Mouse (Mus musculus) inflammation-experienced regulatory T-cells, adult 6 months (primary cell): Measurements from ENCODE around the gene Rad50. TPM values are rescaled to one million over a fixed set of nuclear protein-coding genes. Genes with fewer than 3 reads are reported as not detected.

ENCODE experiments used
- ATAC-seq: one replicate; pipeline ENCODE4 v1.8.0; 2017
- polyA plus RNA-seq, 3 experiments: library from polyadenylated mRNA; unstranded; fragments of 100-300 nt; shearing (Covaris generic); gene quantifications; one replicate each; pipeline ENCODE4 v1.2.1; 2017

Gene Rad50
- polyA plus RNA-seq, 3 experiments from 2014 or later = 47.3 to 53.7 (median 48.6) TPM

DNA sequence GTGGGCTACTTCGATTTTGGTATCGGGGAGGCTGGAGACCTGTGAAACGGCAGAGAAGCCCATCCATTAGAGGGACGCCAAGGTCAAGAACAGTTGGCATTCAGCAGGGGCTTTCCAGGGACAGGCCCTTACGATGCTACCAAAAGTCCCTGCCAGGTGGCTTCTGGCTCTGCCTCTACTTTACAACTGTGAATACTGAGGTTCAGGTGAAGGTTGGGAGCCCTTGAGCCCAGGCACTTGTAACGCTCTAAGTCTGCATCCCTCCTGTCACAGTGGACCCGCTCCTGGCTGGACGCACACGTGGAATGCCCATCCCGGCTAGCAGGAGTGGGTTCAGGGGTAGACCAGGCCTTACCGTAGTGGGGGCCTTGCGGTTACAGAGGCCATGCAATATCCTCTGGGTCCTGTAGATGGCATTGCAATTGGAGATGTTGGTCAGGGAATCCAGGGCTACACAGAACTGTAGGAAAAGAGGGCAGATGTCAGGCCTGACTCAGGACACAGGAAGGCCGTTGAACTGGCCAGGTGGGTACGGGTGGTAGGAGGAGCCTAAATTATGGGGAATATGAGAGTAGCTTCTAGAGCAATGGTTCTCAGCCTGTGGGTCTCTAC lies 74.9 kb downstream of the Rad50 start:
- ATAC-seq = no peak

DNA sequence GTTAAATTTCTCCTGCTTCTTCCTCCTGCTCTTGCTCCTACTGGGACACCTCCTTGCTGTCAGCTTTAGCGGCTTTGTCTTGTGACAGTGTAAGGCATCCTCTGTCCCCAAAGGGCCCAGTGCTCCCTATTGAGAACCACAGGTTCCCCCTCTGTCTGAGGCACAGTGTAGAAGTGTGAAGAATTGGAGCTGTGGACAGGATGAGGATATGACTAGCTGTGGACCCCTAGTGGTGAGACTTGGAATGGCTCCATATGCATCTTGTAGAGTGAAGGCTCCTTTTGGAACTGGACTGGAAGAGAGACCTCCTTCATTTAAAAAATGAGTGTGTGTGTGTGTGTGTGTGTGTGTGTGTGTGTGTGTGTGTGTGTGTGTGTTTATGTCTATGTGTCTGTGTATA lies 79.3 kb downstream of the Rad50 start:
- peak; percentile 74 for ATAC-seq

DNA sequence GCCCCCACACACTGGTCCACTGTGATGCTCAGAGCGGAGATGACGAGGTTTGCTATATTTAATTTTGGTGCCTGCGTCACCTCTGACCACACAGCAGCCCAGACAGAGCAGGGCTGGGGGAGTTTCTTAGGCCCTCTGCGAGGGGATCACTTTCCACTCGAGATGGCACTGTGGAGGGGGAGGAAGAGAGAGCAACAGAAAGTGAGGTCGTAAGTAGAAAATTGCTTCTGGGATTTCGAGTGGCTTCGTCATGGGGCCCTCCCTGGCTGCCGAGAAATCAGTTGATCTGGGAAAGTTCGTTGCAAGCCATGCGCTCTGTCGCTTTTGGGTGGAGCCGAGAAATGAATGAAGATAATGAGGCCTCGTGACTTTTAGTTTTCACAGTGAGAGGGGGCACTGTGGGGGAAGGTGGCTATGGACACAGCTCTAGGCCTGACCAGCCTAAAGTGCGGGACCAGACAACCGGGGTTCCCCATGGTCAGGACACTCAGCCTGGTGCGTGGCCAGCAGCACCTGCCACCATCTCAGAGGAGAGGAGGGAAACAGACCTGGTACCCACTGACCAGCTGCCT lies 80.2 kb downstream of the Rad50 start:
- ATAC-seq = no peak

DNA sequence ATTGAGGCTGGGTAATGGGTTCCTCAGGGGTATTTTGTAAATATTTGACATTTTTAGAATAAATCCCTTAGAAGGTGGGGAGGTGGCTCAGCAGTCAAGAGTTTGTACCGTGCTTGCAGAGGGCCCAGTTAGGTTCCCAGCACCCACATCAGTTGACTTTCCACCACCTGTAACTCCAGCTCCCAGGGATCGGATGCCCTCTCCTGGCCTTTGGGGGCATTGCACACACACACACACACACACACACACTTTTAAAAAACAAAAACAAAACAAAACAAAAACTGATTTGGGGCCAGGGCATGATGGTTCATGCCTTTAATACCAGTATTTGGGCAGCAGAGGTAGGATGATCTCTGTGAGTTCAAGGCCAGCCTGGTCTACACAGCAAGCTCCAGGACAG lies 83.0 kb downstream of the Rad50 start:
- ATAC-seq = no peak

DNA sequence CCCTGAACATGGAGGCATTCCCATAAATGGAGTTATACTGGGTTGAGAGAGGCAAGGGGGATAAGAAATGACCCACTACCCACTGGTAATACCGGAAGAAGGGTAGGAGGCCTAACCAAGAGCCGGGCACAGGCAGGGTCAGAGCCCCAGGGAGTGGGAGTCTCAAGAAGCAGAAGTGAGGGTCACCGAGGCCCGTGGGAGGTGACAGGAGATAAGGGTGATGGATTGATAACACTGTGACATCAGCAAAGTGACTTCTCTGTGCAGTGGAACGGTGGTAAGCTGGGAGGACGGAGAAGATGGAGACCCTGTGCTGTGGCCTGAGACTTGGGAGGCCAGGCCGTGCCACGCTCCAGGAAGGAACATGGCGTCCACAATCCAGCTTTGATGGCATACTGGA lies 83.5 kb downstream of the Rad50 start:
- ATAC-seq = no peak

DNA sequence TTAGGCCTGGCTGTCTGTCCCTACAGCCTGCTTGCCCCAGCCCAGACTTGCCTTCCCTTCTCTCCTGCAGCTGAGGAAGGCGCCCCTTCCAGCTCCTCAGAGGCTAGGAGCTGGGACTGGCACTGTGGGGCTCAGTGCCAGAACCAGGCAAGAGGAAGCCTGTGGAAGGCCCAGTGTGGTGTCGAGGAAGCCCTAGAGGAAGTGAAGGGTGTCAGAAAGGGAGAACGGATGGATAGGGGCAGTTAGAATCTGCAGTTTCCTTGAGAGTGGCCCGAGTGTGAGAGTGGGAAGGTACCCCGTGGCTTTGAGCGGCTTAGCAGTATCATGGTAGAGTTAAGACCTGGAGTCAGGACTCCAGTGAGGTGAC lies 84.7 kb downstream of the Rad50 start:
- ATAC-seq = no peak

DNA sequence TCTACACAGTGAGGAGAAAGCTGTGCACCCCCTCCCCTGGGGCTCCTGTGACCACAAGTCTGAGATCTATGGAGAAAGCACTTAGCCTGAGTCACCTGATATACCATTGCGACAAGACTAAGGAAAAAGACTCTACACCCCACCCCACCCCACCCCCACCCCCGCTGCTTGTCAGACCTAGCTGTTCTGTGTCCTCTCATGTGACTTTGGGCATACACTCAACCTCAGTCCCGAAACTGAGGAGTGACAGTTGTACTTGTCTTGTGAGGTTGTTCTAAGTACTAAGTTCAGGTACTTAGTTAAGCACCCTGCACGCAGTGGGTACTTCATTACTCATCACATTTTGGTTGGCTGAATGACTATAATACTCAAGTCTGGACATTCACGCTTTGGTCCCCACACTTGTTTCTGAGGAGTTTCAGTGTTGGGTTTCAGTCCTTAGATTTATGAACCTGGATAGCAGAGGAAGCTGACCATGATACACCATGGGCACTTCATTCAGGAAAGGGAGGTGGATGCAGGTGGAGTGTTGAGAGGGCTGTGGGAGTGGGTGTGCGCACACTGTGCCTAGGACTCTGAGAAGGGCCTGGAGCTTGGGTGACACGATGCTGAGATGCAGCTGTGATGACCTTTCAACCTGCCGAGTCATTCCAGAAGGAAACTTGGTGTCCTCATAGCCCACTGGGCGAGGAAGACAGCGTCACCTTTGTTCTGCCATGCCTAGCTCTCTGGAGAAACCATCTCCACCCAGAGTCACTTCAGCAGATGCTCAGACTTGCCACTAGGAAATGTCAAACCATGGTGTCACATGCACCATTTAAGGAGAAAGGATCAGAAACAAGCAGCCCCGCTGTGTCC lies 85.3 kb downstream of the Rad50 start:
- ATAC-seq = no peak

DNA sequence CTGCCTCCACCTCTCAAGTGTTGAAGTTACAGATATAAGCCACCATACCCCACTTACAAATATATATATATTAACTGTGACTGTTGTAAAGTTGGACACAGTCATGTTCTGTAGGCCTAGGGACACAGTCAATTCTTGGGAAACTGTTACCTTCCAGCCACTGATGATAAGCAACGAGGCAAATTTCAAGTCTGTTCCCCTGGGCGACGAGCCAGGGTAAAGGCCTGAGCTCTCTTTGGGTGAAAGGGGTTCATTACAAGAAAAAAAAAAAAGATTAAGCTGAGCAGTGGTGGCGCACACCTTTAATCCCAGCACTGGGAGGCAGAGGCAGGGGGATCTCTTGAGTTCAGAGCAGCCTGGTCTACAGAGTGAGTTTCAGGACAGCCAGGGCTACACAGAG lies 87.0 kb downstream of the Rad50 start:
- no peak for ATAC-seq

DNA sequence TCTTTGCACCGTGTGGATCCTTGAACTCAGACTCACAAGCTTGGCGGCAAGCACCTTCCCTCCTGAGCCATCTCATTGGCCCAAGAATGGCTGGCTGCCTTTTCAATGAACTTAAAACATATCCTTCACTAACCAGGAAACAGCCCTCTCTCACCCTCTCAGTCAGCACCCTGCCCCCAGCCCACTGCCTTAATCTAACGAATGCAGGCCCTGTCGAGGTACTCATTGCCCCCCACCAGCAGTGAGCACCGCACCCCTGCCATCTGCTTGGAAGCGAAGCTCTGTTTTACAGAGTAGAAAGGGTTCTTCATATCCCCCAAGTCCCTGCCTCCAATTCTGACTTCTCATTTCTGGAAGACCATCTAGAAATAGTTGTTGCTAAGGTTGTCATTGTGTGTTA lies 87.7 kb downstream of the Rad50 start:
- ATAC-seq = no peak

DNA sequence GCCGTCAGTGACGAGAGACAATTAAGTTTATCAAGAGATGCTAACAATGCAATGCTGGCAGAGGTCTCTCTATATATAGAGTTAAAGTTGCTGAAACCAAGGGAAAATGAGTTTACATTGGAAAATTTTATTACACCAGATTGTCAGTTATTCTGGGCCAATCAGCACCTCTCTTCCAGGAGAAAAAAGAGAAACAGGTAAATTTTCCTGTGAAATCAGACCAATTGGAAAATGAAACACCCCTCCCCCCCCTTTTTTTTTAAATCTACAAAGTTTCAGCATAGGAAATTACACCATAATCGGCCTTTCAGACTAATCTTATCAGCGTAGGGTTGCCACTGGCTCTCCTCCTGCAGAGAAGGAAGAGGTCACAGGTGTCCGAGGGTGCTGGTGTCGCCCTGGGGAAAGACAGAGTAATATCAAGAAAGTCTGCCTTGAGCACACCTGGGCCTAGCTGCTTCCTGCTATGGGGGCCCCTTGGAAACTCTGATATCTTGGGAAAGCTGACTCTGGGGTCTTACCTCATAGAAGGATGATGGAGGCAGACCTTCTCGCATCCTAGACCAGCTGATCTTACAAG lies 88.4 kb downstream of the Rad50 start, which contains the start of gene Il4:
Gene Il4 (minus strand): TSS at position 51 of the 580 bp plus-strand sequence.
- no peak for ATAC-seq

DNA sequence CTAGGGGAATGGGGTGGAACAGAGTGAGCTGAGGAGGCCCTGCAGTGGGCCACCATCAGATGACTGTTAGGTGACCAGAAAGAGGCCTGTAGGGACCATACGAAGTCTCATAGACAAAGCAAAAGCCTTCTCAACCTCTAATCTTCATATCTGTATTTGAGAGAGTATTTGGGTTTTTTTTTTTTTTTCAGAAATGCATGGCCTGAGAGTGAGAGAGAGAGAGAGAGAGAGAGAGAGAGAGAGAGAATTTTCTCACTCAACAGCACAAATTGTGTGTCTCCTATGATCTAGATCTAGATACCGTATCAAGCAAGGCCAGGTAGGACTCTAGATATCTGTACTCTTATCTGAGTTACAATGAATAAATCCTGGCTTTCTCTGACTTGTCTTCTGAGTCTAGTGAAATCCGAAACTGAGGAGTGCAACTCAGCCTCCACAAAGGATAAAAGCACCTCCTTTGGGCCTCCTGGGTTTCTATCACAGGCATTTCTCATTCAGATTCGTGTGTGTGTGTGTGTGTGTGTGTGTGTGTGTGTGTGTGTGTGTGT lies 89.5 kb downstream of the Rad50 start:
- no peak for ATAC-seq

DNA sequence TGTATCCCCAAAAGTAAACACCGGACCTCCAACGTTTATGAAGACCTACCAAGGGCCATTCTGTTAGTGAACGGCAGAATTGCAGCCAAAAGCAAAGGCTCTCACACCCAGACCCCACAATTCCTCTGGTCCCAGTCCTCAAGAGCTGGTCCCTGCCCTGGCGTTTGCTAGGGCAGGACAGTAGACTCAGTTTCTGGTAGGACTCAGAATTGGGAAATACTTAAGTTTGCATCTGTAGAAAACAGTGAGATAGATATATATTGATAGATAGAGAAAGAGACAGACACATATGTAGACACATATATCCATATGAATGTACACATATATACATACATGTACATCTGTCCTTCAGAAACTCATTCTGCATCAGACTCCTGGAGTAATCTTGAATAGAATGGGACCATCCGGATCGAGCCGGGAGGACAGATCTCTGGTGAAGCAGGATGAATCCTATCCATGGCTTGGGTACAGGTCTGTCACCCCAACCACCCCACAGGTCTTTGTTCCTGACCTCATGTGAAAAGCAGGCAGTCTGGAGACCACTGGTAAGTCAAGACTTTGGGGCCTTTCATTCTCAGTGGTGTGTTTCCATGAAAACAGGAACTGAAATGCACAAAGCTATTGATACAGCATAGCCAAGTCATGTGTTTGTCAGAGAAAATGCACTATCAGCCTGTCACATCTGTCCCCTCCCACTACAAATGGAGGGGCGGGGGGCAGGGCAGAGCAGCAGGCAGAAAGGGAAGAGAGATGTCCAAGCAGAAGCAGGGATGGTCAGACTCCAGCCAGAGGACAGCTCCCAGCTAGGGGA lies 90.2 kb downstream of the Rad50 start:
- peak; percentile 77 for ATAC-seq

DNA sequence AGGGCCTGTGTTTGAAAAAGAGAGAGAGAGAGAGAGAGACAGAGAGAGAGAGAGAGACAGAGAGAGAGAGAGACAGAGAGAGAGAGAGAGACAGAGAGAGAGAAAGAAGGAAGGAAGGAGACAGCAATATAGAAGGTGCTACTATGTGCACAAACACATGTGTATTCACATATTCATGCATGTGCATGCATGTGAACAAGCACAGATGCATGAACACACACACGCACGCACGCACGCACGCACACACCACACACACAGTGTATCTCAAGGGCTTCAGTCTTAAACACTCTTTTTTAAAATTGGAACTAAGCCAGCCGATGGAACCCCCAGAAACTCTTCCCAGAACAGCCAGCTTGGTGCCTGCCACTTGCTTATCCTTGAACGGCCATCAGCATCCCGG lies 91.5 kb downstream of the Rad50 start:
- ATAC-seq = no peak

DNA sequence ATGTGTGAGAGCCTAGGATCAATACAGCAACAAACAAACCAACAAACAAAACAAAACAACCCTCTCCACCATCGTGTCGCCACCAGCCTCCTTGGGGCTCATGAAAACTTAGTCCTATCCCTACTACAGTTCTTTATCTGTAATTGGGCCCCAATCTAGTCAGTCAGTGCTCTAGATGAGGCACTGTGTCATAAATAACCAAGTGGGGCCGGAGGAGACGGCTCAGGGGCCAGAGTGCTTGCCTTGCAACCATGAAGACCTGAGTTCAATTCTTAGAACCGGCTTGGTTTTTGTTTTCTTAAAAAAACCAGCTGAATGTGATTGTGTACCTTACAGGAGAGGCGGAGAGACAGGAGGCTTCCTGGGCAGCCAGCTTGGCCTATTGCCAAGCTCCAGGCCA lies 91.9 kb downstream of the Rad50 start:
- no peak for ATAC-seq

DNA sequence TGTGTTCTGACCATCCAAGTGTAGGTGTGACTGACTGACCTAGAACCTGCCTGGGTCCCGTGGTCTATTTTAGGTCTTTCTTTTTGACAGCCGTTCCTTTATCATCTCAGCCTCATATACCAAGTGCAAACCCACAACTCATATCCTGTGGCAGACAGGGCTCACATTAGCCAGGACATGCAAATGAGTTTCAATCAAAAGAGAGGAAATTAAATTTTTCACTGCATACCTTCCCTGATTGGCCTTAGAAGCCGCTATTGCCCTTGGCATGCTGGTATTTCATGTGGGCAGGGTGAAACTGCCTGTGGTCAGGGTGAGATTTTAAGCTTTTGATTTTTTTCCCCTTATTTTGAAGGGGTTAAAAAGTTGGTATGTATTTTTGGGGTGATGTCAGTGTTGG lies 97.4 kb downstream of the Rad50 start:
- peak; percentile 74 for ATAC-seq

DNA sequence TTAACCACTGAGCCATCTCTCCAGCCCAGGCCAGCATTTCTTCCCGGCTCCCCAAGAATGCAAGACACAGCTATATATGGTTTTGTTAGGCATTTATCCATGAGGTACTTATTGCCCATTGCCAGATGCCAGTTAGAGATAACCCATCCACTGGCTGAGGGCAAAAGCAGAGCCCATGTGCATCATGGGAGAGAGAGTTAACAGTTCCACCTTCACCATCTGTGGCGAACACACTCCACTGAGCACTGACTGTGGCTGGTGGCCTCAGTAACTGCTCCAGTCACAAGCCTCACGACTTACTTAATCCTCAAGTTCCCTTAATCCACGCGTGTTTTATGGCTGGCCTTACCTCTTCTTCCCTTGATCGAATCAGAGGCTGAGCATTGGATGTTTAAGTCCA lies 97.9 kb downstream of the Rad50 start:
- ATAC-seq = no peak

DNA sequence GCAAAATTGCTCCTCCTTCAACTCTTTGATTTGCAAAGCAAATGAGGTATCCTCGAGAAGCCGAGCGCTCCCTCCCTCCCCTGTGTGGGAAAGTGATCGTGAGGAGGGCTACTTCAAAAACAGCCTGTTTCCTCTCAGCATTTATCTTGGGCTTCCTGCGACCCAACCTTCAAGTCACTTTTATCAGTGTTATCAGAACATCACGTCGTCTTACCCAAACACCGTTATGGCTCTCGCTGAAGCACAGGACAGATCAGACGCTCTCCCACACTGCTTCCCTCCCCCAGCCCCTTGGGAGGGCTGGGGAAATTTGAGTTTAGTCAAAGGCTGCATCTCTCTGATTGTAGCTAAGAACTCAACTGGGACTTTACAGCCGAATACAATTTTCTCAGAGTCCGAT lies 101.5 kb downstream of the Rad50 start:
- peak; percentile 60 for ATAC-seq

DNA sequence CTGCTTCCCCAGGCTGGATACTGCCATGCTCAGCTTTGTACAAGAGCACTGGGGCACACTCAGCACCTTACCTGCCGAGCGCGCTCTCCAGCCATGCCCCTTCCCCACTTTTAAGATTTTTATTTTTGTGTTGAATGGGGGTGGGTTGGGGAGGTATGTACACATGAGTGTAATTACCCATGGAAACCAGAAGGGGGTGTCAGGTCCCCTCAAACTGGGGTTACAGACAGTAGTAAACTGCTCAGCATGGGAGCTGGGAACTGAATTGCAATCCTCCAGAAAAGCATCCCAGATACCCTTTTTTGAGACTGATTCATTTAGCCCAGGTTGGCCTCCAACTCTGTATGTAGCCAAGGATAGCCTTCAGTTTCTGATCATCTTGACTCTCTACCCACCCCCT lies 102.1 kb downstream of the Rad50 start:
- no peak for ATAC-seq
